Mouse (Mus musculus) stomach, embryonic 16.5 days (tissue): ENCODE results near the gene Incenp. TPM values are rescaled to one million over a fixed set of nuclear protein-coding genes. Genes with fewer than 3 reads are reported as not detected.
"Not testable (repeated sequence)": the region's sequence is repeated elsewhere in the genome, so short reads cannot be mapped to it uniquely, and the experiment has no call there.

ENCODE experiments used
- ATAC-seq: fragments of 200-750 bp; cut with Nextera tagmentation; 2 replicates; pipeline ENCODE4 v1.8.0; 2017; ENCODE audit warnings: moderate number of reproducible peaks, moderate TSS enrichment; ENCODE audit not compliant: insufficient read depth, low FRiP score
- H3K27ac ChIP-seq: fragments of 300-500 bp; sonication (generic); 2 replicates; pipeline ENCODE4 v1.5.1; 2014; ENCODE audit warnings: low read length
- H3K27me3 ChIP-seq: fragments of 300-500 bp; sonication (generic); 2 replicates; pipeline ENCODE4 v1.6.1; 2014; ENCODE audit warnings: low read length, control low read depth, mixed read lengths; ENCODE audit not compliant: control insufficient read depth, insufficient read depth
- H3K36me3 ChIP-seq: fragments of 300-500 bp; sonication (generic); 2 replicates; pipeline ENCODE4 v1.6.1; 2014; ENCODE audit warnings: low read length; ENCODE audit not compliant: control insufficient read depth, insufficient read depth
- H3K4me1 ChIP-seq: fragments of 300-500 bp; sonication (generic); 2 replicates; pipeline ENCODE4 v1.6.1; 2014; ENCODE audit warnings: low read length, control low read depth, mixed read lengths; ENCODE audit not compliant: control insufficient read depth, insufficient read depth
- H3K4me2 ChIP-seq: fragments of 300-500 bp; sonication (generic); 2 replicates; pipeline ENCODE4 v1.6.1; 2014; ENCODE audit warnings: low read depth, low read length, mixed read lengths
- H3K4me3 ChIP-seq: fragments of 300-500 bp; sonication (generic); replicated peaks from 2 replicates; pipeline ENCODE4 v1.5.1; 2014; ENCODE audit warnings: mild to moderate bottlenecking, low read length
- H3K9ac ChIP-seq: fragments of 300-500 bp; sonication (generic); 2 replicates; pipeline ENCODE4 v1.6.1; 2014; ENCODE audit warnings: low read length
- H3K9me3 ChIP-seq: fragments of 300-500 bp; sonication (generic); replicated peaks from 2 replicates; pipeline ENCODE4 v1.6.1; 2016; ENCODE audit warnings: low read length, control low read depth; ENCODE audit not compliant: control insufficient read depth
- WGBS: fragments of 180-500 bp; shearing (Covaris S2); extraction: QIAGEN DNeasy Blood & Tissue Kit; methylation state at CpG from one replicate; pipeline ENCODE4 v1.1.7; 2014; 5-methylcytosine and 5-hydroxymethylcytosine counted together
- polyA plus RNA-seq: library from polyadenylated mRNA; unstranded; fragments of >200 nt; fragmentation: Nextera tagmentation; extraction: Ambion mirVana; gene quantifications from 2 replicates; pipeline ENCODE4 v1.2.1, GENCODE M21; 2015

Gene Incenp
- polyA plus RNA-seq, 1 experiment from 2014 or later = 73.6 TPM

DNA sequence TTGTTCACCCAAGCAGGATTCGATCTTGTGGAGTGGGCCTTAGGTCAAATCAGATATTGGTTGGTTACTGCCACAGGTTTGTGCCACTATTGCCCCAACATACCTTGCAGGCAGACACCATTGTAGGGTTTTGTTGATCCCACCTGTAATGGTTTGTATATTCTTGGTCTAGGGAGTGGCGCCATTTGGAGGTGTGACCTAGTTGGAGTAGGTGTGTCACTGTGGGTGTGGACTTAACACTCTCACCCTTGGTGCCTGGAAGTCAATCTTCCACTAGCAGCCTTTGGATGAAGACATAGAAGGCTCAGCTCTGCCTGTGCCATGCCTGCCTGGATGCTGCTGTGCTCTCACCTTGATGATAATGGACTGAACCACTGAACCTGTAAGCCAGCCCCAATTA lies 1.3 kb upstream of the Incenp start:
- WGBS = 96% methylated on average over 2 of the region's 2 CpGs
- H3K36me3 ChIP-seq, H3K9me3 ChIP-seq, H3K4me3 ChIP-seq, ATAC-seq, H3K27me3 ChIP-seq, H3K4me2 ChIP-seq, H3K9ac ChIP-seq, H3K27ac ChIP-seq: not testable (repeated sequence)
- H3K4me1 ChIP-seq = peaks cover 21% of the 10 kb centered on the region

DNA sequence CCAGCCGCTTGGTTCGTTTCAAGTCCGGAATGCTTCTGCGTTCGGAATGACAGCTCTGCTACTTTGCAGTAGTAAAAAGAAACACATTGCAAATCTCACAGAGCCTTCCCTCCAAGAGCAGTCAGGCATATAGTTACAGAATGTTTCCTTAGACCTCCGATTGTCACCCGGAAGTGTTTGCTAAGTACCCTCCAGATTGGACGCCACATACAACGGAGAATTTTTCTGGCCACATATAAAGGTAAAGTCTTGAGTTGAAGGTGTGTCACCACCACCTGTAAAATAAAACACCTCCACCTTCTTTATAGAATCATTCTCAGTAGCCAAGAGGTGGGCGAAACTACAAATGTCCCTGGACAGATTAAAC lies 412 bp upstream of the Incenp start:
- H3K36me3 ChIP-seq = peaks cover 5% of the 10 kb centered on the region; the same call in 1 of the 2 replicates
- 9% methylated on average over 10 of the region's 10 CpGs for WGBS
- peak overlapping the region; percentile 93 for H3K27ac ChIP-seq
- H3K4me2 ChIP-seq = peak overlapping the region; percentile 65
- H3K4me1 ChIP-seq = peaks cover 21% of the 10 kb centered on the region
- peak; percentile 58; the same call in 1 of the 2 replicates for ATAC-seq
- no peaks in the 10 kb centered on the region for H3K27me3 ChIP-seq
- H3K9me3 ChIP-seq = no peaks in the 10 kb centered on the region
- H3K4me3 ChIP-seq = peak overlapping the region; percentile 79
- peak overlapping the region; percentile 68 for H3K9ac ChIP-seq

DNA sequence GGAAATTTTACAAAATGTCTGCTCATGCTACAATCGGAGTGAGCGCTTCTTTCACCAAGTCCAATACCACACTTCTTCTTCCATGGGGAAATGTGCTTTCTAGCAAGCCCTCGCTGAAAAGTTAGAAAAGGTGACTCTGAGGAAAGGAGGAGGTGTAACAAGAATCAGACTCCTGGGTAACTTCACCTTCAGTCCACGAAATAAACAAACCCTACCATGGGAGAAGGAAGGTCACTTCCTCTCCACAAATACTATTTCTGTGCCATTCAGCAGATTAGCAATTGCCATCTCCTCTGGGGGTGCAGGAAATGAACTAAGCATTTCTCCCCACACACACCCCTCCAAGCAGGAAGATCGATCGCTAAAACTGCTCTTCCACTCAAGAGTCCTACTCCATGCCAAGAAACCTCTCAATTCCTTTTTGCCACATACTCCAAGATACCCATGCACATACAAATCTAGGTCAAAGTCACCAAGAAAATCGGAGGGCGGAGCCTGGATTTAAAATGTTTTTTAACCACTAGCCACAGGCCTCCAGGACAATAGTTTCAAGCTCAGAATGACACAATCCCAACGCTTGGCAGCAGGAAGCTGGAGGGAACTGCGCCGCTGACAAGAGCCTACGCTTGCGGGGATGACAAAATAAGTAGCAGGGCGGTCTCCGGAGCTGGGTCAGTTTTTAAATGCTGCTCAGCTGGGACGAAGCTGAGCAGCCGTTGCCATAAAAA lies 848 bp downstream of the Incenp start:
- Histone ChIP-seq H3K27ac (peak overlapping the region; percentile 83), H3K4me2 (peak overlapping the region; percentile 53), H3K27me3 (no peaks in the 10 kb centered on the region), H3K4me1 (peaks cover 21% of the 10 kb centered on the region), H3K9me3 (no peaks in the 10 kb centered on the region), H3K4me3 (peak overlapping the region; percentile 79), H3K9ac (peak overlapping the region; percentile 84), H3K36me3 (peaks cover 7% of the 10 kb centered on the region; the same call in 1 of the 2 replicates)
- WGBS = 7% methylated on average over 17 of the region's 17 CpGs
- ATAC-seq = no peak

DNA sequence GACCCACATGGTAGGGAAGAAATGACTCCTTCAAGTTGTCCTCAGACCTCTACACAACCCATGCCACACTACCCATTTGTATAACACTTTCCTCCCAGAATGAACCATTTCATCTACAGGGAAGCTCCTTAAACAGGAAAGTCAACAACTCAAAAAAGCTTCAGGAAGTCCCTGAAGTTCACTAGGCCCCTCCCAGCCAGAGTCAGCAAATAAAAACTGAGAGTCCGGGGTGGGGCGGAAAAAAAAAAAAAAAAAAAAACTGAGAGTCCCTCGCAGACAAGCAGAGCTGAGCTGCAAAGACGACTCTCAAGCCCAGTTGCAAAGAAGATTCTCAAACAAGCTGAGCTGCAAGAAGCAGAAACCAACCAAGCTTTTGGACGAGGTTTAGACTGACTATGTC lies 3.3 kb downstream of the Incenp start:
- 57% methylated on average over 5 of the region's 5 CpGs for WGBS

DNA sequence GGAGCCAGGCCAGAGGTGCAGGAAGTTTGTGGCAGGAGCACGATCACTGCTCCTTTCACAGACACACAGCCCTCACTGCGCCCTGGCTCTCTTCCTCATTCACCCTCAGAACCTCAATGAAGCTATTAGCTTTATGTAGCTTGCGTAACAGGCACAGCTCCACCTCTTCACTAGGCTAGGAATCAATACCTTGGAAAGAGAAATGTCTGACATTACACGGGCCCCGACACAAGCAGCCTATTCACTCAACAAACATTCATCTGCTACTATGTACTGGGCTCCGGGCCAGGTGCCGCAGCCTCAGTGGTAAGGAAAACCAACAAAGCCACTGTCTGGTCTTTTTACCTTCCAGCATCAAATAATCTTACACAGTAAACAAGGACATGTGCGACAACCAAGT lies 12.6 kb downstream of the Incenp start:
- H3K27ac ChIP-seq = no peak overlapping the region
- no peaks in the 10 kb centered on the region for H3K27me3 ChIP-seq
- no peaks in the 10 kb centered on the region for H3K4me1 ChIP-seq
- peaks cover 30% of the 10 kb centered on the region for H3K36me3 ChIP-seq
- no peak for ATAC-seq
- no peak overlapping the region for H3K4me3 ChIP-seq
- no peak overlapping the region for H3K9ac ChIP-seq
- H3K9me3 ChIP-seq = no peaks in the 10 kb centered on the region
- no peak overlapping the region for H3K4me2 ChIP-seq
- WGBS = 80% methylated on average over 8 of the region's 8 CpGs

More for the DNA sequence above, 3.3 kb downstream of the Incenp start:
- Histone ChIP-seq H3K27ac (no peak overlapping the region), H3K4me1 (peaks cover 21% of the 10 kb centered on the region), H3K4me3 (no peak overlapping the region), H3K27me3 (no peaks in the 10 kb centered on the region), H3K9ac (no peak overlapping the region), H3K9me3 (no peaks in the 10 kb centered on the region), H3K4me2 (no peak overlapping the region), H3K36me3 (peaks cover 7% of the 10 kb centered on the region; the same call in 1 of the 2 replicates)
- no peak for ATAC-seq

DNA sequence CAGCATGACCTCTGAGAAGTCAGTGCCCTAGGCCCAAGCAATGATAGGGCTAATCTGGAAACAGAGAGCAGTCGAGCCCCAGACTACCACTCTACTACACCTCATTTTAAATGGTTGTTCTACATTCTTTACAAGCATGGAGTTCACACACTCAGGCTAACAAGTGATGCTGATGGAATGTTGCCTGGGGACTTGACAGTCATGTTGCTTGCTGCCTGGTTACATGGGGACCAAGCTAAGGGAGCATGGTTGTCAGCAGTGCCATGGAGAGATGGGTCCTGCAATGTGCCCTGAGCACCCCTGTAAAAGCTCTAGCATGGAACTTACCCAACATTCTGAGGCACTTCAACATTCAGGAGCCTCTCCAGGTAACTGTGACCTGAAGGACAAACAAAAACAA lies 13.0 kb downstream of the Incenp start:
- H3K4me1 ChIP-seq = no peaks in the 10 kb centered on the region

DNA sequence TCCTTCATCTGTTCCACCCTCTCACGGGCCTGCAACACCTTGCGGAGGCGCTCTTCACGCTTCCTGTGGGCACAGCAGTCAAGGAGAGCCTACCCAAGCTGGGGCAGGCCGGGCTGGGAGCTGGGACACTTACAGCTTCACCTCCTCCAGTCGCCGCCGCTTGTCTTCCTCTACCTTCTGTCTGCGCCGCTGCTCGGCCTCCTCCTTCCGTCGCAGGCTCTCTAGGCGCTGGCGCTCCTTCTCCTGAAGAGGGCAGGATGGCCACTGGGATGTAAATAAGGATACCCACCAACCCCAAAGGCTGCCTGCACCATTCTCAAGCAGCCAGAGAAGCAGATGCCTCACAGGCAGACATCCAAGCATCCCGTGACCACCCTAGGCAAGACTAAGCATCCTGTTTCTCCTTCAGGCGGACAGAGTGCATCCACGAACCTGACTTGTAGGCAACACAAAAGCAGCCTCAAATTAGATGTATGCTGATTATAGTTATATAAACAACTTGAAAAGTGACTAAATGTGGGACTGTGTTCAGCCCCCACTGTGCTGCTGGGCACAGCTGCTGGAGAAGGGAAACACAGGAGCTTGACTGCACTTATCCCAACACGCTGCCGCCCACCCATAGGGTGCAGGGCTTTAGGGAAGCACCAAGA lies 21.0 kb downstream of the Incenp start:
- Histone ChIP-seq H3K27ac (no peak overlapping the region), H3K4me3 (no peak overlapping the region), H3K36me3 (peaks cover 57% of the 10 kb centered on the region), H3K27me3 (no peaks in the 10 kb centered on the region), H3K4me2 (no peak overlapping the region), H3K9ac (no peak overlapping the region), H3K4me1 (no peaks in the 10 kb centered on the region), H3K9me3 (no peaks in the 10 kb centered on the region)
- ATAC-seq = no peak
- WGBS = 93% methylated on average over 20 of the region's 20 CpGs

More for the DNA sequence above, 13.0 kb downstream of the Incenp start:
- Histone ChIP-seq H3K9me3 (no peaks in the 10 kb centered on the region), H3K4me2 (no peak overlapping the region), H3K4me3 (no peak overlapping the region), H3K27ac (no peak overlapping the region), H3K36me3 (peaks cover 30% of the 10 kb centered on the region), H3K27me3 (no peaks in the 10 kb centered on the region), H3K9ac (no peak overlapping the region)
- 73% methylated on average over 1 of the region's 1 CpGs for WGBS
- no peak for ATAC-seq

DNA sequence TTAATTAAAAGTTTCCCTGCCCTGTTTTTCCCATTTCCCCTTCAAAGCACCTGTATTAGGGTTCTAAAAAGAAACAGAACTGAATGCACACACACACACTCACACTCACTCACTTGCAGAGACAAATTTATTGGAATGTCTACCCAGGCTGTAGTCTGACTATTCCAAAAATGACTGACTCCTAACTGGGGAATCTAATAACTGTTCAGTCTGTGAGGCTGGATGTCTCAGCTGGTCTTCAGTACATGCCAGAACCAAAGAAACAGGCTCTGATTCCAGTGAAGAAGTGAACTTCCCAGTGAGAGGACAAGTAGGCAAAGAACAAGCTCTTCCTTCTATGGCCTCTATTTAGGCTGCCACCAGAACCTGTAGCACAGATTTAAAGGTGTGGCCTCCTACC lies 33.9 kb downstream of the Incenp start:
- no peaks in the 10 kb centered on the region for H3K36me3 ChIP-seq
- no peak overlapping the region for H3K9ac ChIP-seq
- H3K4me1 ChIP-seq = no peaks in the 10 kb centered on the region
- no peak for ATAC-seq
- H3K27me3 ChIP-seq = no peaks in the 10 kb centered on the region
- no peaks in the 10 kb centered on the region for H3K9me3 ChIP-seq
- no peak overlapping the region for H3K4me2 ChIP-seq
- no peak overlapping the region for H3K4me3 ChIP-seq
- H3K27ac ChIP-seq = no peak overlapping the region

DNA sequence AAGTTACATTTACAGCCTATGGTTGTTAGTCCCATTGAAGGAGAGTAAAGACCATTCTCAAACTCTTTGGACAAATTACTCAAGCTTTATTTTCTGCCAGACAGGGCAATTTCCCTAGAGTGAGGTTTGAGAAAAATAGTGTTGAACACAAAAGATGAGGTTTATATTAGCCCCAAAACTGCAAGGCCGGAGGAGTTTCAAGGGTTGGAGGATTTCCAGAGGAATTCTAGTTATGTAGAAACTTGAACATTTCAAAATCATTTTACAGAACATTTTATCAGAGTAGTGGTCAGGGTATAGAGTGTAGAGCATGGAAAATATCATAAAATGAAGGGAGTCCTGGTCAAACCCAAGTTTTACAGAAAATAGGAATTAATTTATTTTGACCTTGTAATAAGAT lies 34.5 kb downstream of the Incenp start:
- H3K9ac ChIP-seq = no peak overlapping the region
- no peak overlapping the region for H3K4me2 ChIP-seq
- H3K36me3 ChIP-seq = no peaks in the 10 kb centered on the region
- no peaks in the 10 kb centered on the region for H3K4me1 ChIP-seq
- H3K27ac ChIP-seq = no peak overlapping the region
- H3K4me3 ChIP-seq = no peak overlapping the region
- 38% methylated on average over 1 of the region's 1 CpGs for WGBS
- no peaks in the 10 kb centered on the region for H3K27me3 ChIP-seq
- no peaks in the 10 kb centered on the region for H3K9me3 ChIP-seq
- ATAC-seq = no peak
